ENCODE assay signal across 11 mouse cellular contexts in genomic region chr2:167354046-167354445, GRCm38 (mm10).
"Had no signal": no experiment of that assay in that cellular context is flagged by ENCODE, and none has a peak within 500 bp of the region (broad histone marks: within the 10 kb centered on the region; RNA-seq: fewer than 3 reads in every experiment).

No protein-coding gene starts in this region.

- H3K4me3 ChIP-seq: intestine, embryonic 15.5 days; layer of hippocampus, adult 2 months; limb, embryonic 15.5 days; midbrain, embryonic 13.5 days; myocyte; neural tube, embryonic 15.5 days had no signal

- DNase-seq: lung, adult 18-20 months; spleen, adult 18-20 months; thymus, adult 18-20 months; thymus, postnatal 14 days had no signal

- H3K36me3 ChIP-seq: intestine, embryonic 15.5 days; limb, embryonic 15.5 days; midbrain, embryonic 13.5 days; neural tube, embryonic 15.5 days had no signal

- H3K27me3 ChIP-seq: intestine, embryonic 15.5 days; limb, embryonic 15.5 days had no signal

- ATAC-seq: intestine, embryonic 15.5 days; midbrain, embryonic 13.5 days had no signal

- H3K27ac ChIP-seq: intestine, embryonic 15.5 days; layer of hippocampus, adult 2 months; limb, embryonic 15.5 days; liver, embryonic 14.5 days; midbrain, embryonic 13.5 days; neural tube, embryonic 15.5 days had no signal
